Mouse (Mus musculus): ENCODE results near the gene Gm29609. TPM values are rescaled to one million over a fixed set of nuclear protein-coding genes. Genes with fewer than 3 reads are reported as not detected.

Gm29609 gene
- polyA plus RNA-seq, 1 experiment, result 2.6 TPM

DNA sequence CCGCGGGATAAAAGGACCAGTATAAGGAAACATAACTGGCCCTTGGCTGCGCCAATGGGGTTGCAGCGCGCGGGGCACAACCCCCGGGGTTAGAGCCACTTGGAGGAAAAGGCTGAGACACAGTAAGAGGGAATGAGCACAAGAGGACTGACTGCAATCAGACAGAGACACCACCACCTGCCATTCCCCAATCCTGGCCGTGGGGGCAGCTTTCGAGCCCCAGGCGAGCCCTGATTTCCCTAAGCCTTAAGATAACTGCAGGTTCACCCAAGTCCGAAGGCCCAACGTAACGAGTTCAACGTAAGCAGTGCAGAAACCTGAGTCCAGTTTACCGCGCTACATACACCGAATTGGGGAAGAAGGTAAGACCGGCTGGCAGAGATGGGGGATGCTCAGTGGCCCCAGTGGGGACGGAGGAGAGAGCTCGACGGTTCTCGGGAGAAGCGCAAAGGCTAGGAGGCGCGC, 378 bp downstream of the Gm29609 start:
- Histone ChIP-seq H3K36me3 (ENCODE audit: control insufficient read depth, insufficient read depth) (peaks cover 2% of the 10 kb centered on the region), H3K27me3 (ENCODE audit: control insufficient read depth, insufficient read depth, insufficient read length) (no peaks in the 10 kb centered on the region), H3K4me2 (ENCODE audit: low read depth) (peak overlapping the region; percentile 83), H3K4me3 (peak overlapping the region; percentile 92), H3K79me2 (ENCODE audit: control insufficient read depth, insufficient read depth) (peaks cover 53% of the 10 kb centered on the region), H3ac (ENCODE audit: control insufficient read depth, insufficient read length) (peak overlapping the region; percentile 80)
- TF ChIP-seq CEBPB (IDR thresholded peaks at IDR 0.05; ENCODE audit: insufficient read depth, poor library complexity, severe bottlenecking) (no peak), TCF3 (IDR thresholded peaks at IDR 0.05; ENCODE audit: insufficient read length, low read depth) (no peak), MYOD1 (IDR thresholded peaks at IDR 0.05; ENCODE audit: control insufficient read depth in 1 of 3, insufficient read length in 2 of 3, low read depth in 2 of 3) (no peak), E2F4 (IDR thresholded peaks at IDR 0.05; ENCODE audit: insufficient read depth) (peak; percentile 50), TCF12 (IDR thresholded peaks at IDR 0.05; ENCODE audit: insufficient read depth, poor library complexity, severe bottlenecking) (no peak), SRF (IDR thresholded peaks at IDR 0.05; ENCODE audit: control insufficient read depth, insufficient read length, low read depth) (no peak), USF1 (IDR thresholded peaks at IDR 0.05; ENCODE audit: low read depth) (no peak), POLR2A (IDR thresholded peaks at IDR 0.05; ENCODE audit: insufficient read length, low read depth) (no peak)

DNA sequence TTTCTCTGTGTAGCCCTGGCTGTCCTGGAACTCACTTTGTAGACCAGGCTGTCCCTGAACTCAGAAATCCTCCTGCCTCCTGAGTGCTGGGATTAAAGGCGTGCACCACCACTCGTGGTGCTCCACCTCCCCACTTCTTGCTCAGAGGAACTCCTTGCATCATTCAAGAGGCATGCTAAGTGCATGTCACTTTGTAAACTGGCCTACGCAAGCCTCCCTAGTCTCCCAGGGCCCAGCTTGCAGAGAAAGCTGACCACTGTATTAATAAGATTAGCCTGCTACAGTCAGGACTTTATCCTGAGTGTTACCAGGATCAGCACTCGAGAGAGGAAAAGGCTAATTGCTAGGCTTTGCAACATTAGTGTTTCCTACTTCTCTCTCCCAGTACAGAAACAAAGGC, 11.1 kb downstream of the Gm29609 start:
- no peak overlapping the region for H3K4me2 ChIP-seq (ENCODE audit: low read depth)
- TF ChIP-seq TCF12 (IDR thresholded peaks at IDR 0.05; ENCODE audit: insufficient read depth, poor library complexity, severe bottlenecking), result no peak
- TF ChIP-seq TCF3 (IDR thresholded peaks at IDR 0.05; ENCODE audit: insufficient read length, low read depth), result no peak
- no peak for TF ChIP-seq MYOD1 (IDR thresholded peaks at IDR 0.05; ENCODE audit: control insufficient read depth in 1 of 3, insufficient read length in 2 of 3, low read depth in 2 of 3)
- no peak for TF ChIP-seq E2F4 (IDR thresholded peaks at IDR 0.05; ENCODE audit: insufficient read depth)
- no peak for TF ChIP-seq SRF (IDR thresholded peaks at IDR 0.05; ENCODE audit: control insufficient read depth, insufficient read length, low read depth)
- TF ChIP-seq POLR2A (IDR thresholded peaks at IDR 0.05; ENCODE audit: insufficient read length, low read depth), result no peak
- no peak for TF ChIP-seq MAX (IDR thresholded peaks at IDR 0.05; ENCODE audit: low read depth)
- no peak for TF ChIP-seq CEBPB (IDR thresholded peaks at IDR 0.05; ENCODE audit: insufficient read depth, poor library complexity, severe bottlenecking)
- TF ChIP-seq POLR2AphosphoS2 (IDR thresholded peaks at IDR 0.05; ENCODE audit: insufficient read length, low read depth), result no peak
- no peak for TF ChIP-seq REST (IDR thresholded peaks at IDR 0.05; ENCODE audit: insufficient read depth, insufficient read length)
- no peak for TF ChIP-seq USF1 (IDR thresholded peaks at IDR 0.05; ENCODE audit: low read depth)
- no peak for TF ChIP-seq MYOG (IDR thresholded peaks at IDR 0.05; ENCODE audit: control insufficient read depth in 1 of 3, insufficient read depth in 1 of 3, insufficient read length in 2 of 3, low read depth in 2 of 3)
- H3K79me2 ChIP-seq (ENCODE audit: control insufficient read depth, insufficient read depth), result no peaks in the 10 kb centered on the region
- H3ac ChIP-seq (ENCODE audit: control insufficient read depth, insufficient read length), result no peak overlapping the region
- peaks cover 56% of the 10 kb centered on the region for H3K36me3 ChIP-seq (ENCODE audit: control insufficient read depth, insufficient read depth)
- no peak overlapping the region for H3K4me3 ChIP-seq
- no peaks in the 10 kb centered on the region for H3K27me3 ChIP-seq (ENCODE audit: control insufficient read depth, insufficient read depth, insufficient read length)

DNA sequence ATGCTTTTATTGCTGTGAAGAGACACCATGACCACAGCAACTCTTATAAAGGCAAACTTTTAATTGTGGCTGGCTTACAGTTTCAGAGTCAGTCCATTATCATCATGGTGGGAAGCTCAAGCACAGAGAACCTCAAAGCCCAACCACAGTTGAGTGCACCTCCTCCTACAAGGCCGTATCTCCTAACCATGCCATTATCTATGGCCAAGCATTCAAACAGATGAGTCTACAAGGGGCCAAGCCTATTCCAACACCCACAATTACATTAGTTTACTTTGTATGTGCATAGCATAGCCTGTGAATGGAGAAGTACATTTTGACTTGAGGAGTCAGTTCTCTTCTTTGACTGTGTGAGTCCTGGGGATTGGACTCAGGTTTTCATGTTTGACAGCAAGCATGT, 14.8 kb downstream of the Gm29609 start:
- Histone ChIP-seq H3K27me3 (ENCODE audit: control insufficient read depth, insufficient read depth, insufficient read length) (no peaks in the 10 kb centered on the region), H3ac (ENCODE audit: control insufficient read depth, insufficient read length) (no peak overlapping the region), H3K36me3 (ENCODE audit: control insufficient read depth, insufficient read depth) (peaks cover 53% of the 10 kb centered on the region), H3K79me2 (ENCODE audit: control insufficient read depth, insufficient read depth) (no peaks in the 10 kb centered on the region), H3K4me3 (no peak overlapping the region), H3K4me2 (ENCODE audit: low read depth) (no peak overlapping the region)
- TF ChIP-seq TCF3 (IDR thresholded peaks at IDR 0.05; ENCODE audit: insufficient read length, low read depth) (no peak), POLR2AphosphoS2 (IDR thresholded peaks at IDR 0.05; ENCODE audit: insufficient read length, low read depth) (no peak), USF1 (IDR thresholded peaks at IDR 0.05; ENCODE audit: low read depth) (no peak), MYOD1 (IDR thresholded peaks at IDR 0.05; ENCODE audit: control insufficient read depth in 1 of 3, insufficient read length in 2 of 3, low read depth in 2 of 3) (no peak), E2F4 (IDR thresholded peaks at IDR 0.05; ENCODE audit: insufficient read depth) (no peak), REST (IDR thresholded peaks at IDR 0.05; ENCODE audit: insufficient read depth, insufficient read length) (no peak), MAX (IDR thresholded peaks at IDR 0.05; ENCODE audit: low read depth) (no peak), POLR2A (IDR thresholded peaks at IDR 0.05; ENCODE audit: insufficient read length, low read depth) (no peak), TCF12 (IDR thresholded peaks at IDR 0.05; ENCODE audit: insufficient read depth, poor library complexity, severe bottlenecking) (no peak), SRF (IDR thresholded peaks at IDR 0.05; ENCODE audit: control insufficient read depth, insufficient read length, low read depth) (no peak), CEBPB (IDR thresholded peaks at IDR 0.05; ENCODE audit: insufficient read depth, poor library complexity, severe bottlenecking) (no peak), MYOG (IDR thresholded peaks at IDR 0.05; ENCODE audit: control insufficient read depth in 1 of 3, insufficient read depth in 1 of 3, insufficient read length in 2 of 3, low read depth in 2 of 3) (no peak)

DNA sequence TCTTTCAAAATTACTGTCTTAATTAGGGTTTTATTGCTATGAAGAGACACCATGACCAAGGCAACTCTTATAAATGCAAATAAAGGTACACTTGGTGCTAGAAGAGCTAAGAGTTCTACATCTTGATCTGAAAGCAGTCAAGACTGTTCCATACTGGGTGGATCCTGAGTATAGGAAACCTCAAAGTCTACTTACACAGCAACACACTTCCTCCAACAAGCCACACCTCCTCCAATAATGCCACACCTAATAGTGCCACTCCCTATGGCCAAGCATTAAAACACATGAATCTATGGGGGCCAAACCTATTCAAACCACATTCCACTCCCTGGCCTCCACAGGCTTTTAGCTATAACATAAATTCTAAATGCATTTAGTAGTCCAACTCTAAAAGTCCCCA, 17.2 kb downstream of the Gm29609 start:
- Histone ChIP-seq H3K27me3 (ENCODE audit: control insufficient read depth, insufficient read depth, insufficient read length) (no peaks in the 10 kb centered on the region), H3K4me3 (no peak overlapping the region), H3K4me2 (ENCODE audit: low read depth) (no peak overlapping the region), H3K79me2 (ENCODE audit: control insufficient read depth, insufficient read depth) (no peaks in the 10 kb centered on the region), H3ac (ENCODE audit: control insufficient read depth, insufficient read length) (no peak overlapping the region), H3K36me3 (ENCODE audit: control insufficient read depth, insufficient read depth) (peaks cover 67% of the 10 kb centered on the region)
- TF ChIP-seq CEBPB (IDR thresholded peaks at IDR 0.05; ENCODE audit: insufficient read depth, poor library complexity, severe bottlenecking), result no peak
- no peak for TF ChIP-seq POLR2AphosphoS2 (IDR thresholded peaks at IDR 0.05; ENCODE audit: insufficient read length, low read depth)
- no peak for TF ChIP-seq E2F4 (IDR thresholded peaks at IDR 0.05; ENCODE audit: insufficient read depth)
- no peak for TF ChIP-seq POLR2A (IDR thresholded peaks at IDR 0.05; ENCODE audit: insufficient read length, low read depth)
- TF ChIP-seq MYOG (IDR thresholded peaks at IDR 0.05; ENCODE audit: control insufficient read depth in 1 of 3, insufficient read depth in 1 of 3, insufficient read length in 2 of 3, low read depth in 2 of 3), result no peak
- TF ChIP-seq TCF3 (IDR thresholded peaks at IDR 0.05; ENCODE audit: insufficient read length, low read depth), result no peak
- no peak for TF ChIP-seq TCF12 (IDR thresholded peaks at IDR 0.05; ENCODE audit: insufficient read depth, poor library complexity, severe bottlenecking)
- no peak for TF ChIP-seq SRF (IDR thresholded peaks at IDR 0.05; ENCODE audit: control insufficient read depth, insufficient read length, low read depth)
- TF ChIP-seq USF1 (IDR thresholded peaks at IDR 0.05; ENCODE audit: low read depth), result no peak
- no peak for TF ChIP-seq MAX (IDR thresholded peaks at IDR 0.05; ENCODE audit: low read depth)
- no peak for TF ChIP-seq MYOD1 (IDR thresholded peaks at IDR 0.05; ENCODE audit: control insufficient read depth in 1 of 3, insufficient read length in 2 of 3, low read depth in 2 of 3)
- no peak for TF ChIP-seq REST (IDR thresholded peaks at IDR 0.05; ENCODE audit: insufficient read depth, insufficient read length)

All from myocyte (in vitro differentiated cells).